Mouse (Mus musculus) limb, embryonic 11.5 days (tissue): ENCODE data around the gene Tmem178. TPM values are rescaled to one million over a fixed set of nuclear protein-coding genes. Genes with fewer than 3 reads are reported as not detected.

ENCODE experiments used
- ATAC-seq: fragments of 200-750 bp; cut with Nextera tagmentation; 2 replicates; pipeline ENCODE4 v1.8.0; 2017; ENCODE audit warnings: low read depth; ENCODE audit not compliant: insufficient number of reproducible peaks, low FRiP score, low TSS enrichment
- DNase-seq: peaks from one replicate; pipeline ENCODE4 v3.0.0-alpha.2; 2015; ENCODE audit warnings: low spot score
- H3K27ac ChIP-seq: fragments of 300-500 bp; sonication (generic); replicated peaks from 2 replicates; pipeline ENCODE4 v1.5.1; 2014; ENCODE audit warnings: low read depth, mild to moderate bottlenecking, low read length
- H3K27me3 ChIP-seq: fragments of 300-500 bp; sonication (generic); 2 replicates; pipeline ENCODE4 v1.6.1; 2014; ENCODE audit warnings: mild to moderate bottlenecking, low read length, mixed read lengths; ENCODE audit not compliant: control insufficient read depth, insufficient read depth
- H3K36me3 ChIP-seq: fragments of 300-500 bp; sonication (generic); 2 replicates; pipeline ENCODE4 v1.6.1; 2014; ENCODE audit warnings: mild to moderate bottlenecking, low read length, moderate library complexity, mixed read lengths; ENCODE audit not compliant: control insufficient read depth, insufficient read depth
- H3K4me1 ChIP-seq: fragments of 300-500 bp; sonication (generic); 2 replicates; pipeline ENCODE4 v1.6.1; 2014; ENCODE audit warnings: low read length, mixed read lengths; ENCODE audit not compliant: control insufficient read depth, insufficient read depth
- H3K4me2 ChIP-seq: fragments of 300-500 bp; sonication (generic); 2 replicates; pipeline ENCODE4 v1.6.1; 2014; ENCODE audit warnings: low read depth, mild to moderate bottlenecking, moderate library complexity; ENCODE audit not compliant: severe bottlenecking
- H3K4me3 ChIP-seq: fragments of 300-500 bp; sonication (generic); 2 replicates; pipeline ENCODE4 v1.5.1; 2014; ENCODE audit warnings: low read depth, low read length
- H3K9ac ChIP-seq: fragments of 300-500 bp; sonication (generic); 2 replicates; pipeline ENCODE4 v1.6.1; 2014; ENCODE audit warnings: mild to moderate bottlenecking, low read length
- H3K9me3 ChIP-seq: fragments of 300-500 bp; sonication (generic); 2 replicates; pipeline ENCODE4 v1.6.1; 2016; ENCODE audit warnings: low read length; ENCODE audit not compliant: control insufficient read depth
- WGBS: fragments of 180-500 bp; shearing (Covaris S2); extraction: QIAGEN DNeasy Blood & Tissue Kit; methylation state at CpG from one replicate; pipeline ENCODE4 v1.1.7; 2014; 5-methylcytosine and 5-hydroxymethylcytosine counted together
- polyA plus RNA-seq: library from polyadenylated mRNA; unstranded; fragments of >200 nt; fragmentation: Nextera tagmentation; extraction: Ambion mirVana; gene quantifications from 2 replicates; pipeline ENCODE4 v1.2.1, GENCODE M21; 2014

Gene Tmem178
- polyA plus RNA-seq, 1 experiment from 2014 or later, result 6.9 TPM

DNA sequence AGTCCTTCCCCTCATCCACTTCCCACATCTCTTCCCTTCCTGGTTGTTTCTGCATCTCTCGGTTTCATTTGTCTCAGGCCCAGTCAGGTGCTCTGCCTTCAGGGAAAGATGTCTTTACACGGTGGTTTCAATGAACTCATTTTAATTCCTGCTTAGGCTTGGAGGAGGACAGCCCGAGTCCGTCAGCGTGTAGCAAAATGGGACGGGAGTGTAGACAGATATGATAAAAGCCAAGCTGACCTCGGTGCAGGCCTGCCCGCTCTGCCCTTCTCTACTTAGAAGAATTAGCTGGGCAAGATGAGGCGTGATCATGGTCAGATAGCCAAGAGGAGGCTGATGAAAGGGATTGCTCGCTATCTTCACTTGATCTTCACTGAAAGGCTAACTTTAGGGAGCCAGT lies 26.3 kb downstream of the Tmem178 start:
- Histone ChIP-seq H3K4me2 (no peak overlapping the region), H3K4me1 (no peaks in the 10 kb centered on the region), H3K9me3 (no peaks in the 10 kb centered on the region), H3K36me3 (no peaks in the 10 kb centered on the region), H3K9ac (no peak overlapping the region), H3K27ac (no peak overlapping the region), H3K27me3 (no peaks in the 10 kb centered on the region), H3K4me3 (no peak overlapping the region)
- 68% methylated on average over 10 of the region's 10 CpGs for WGBS
- ATAC-seq, result no peak
- DNase-seq, result no peak

DNA sequence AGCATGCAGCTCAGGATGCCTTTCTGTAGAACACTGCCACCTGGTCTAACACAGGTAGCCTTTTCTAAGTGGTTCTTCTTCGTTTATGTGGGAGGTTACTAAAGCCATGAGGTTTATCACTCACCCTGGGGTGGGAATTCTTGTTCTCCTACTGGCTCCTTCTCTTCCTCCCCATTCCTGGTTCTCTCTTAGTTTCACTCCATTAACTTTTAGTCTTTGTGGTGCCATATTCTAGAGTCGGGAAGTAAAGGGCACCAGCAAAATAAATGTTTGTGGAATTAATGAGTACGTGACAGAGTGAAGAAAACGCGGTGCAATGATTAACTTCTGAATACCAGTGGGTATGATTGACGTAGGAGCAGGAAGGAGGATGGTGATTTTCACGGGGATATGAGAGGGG lies 28.5 kb downstream of the Tmem178 start:
- Histone ChIP-seq H3K4me2 (no peak overlapping the region), H3K27me3 (no peaks in the 10 kb centered on the region), H3K9ac (no peak overlapping the region), H3K27ac (no peak overlapping the region), H3K9me3 (no peaks in the 10 kb centered on the region), H3K36me3 (no peaks in the 10 kb centered on the region), H3K4me1 (no peaks in the 10 kb centered on the region), H3K4me3 (no peak overlapping the region)
- WGBS, result 84% methylated on average over 7 of the region's 7 CpGs
- ATAC-seq (no peak), DNase-seq (no peak)

DNA sequence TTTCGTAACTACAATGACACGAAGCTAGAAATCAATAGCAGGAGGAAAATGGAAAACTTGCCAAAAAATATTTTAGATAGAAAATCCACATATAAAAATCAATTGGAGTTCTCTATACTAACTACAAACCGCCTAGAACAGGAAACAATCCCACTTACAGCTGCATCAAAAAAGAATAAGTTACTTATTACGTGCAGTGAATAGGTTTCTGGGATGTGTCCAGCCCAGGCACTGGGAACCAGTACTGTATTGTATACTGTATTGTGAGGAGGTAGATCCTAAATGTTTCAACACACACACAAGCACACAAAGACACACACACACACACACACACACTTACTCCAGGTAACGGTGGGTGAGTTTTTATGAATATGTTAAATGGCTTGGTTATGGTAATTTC lies 32.8 kb downstream of the Tmem178 start:
- no peaks in the 10 kb centered on the region for H3K9me3 ChIP-seq
- ATAC-seq (no peak), DNase-seq (no peak)
- H3K4me1 ChIP-seq, result no peaks in the 10 kb centered on the region
- H3K27me3 ChIP-seq, result no peaks in the 10 kb centered on the region
- no peak overlapping the region for H3K9ac ChIP-seq
- H3K4me3 ChIP-seq, result no peak overlapping the region
- H3K4me2 ChIP-seq, result no peak overlapping the region
- no peaks in the 10 kb centered on the region for H3K36me3 ChIP-seq
- WGBS, result 88% methylated on average over 5 of the region's 5 CpGs
- no peak overlapping the region for H3K27ac ChIP-seq

DNA sequence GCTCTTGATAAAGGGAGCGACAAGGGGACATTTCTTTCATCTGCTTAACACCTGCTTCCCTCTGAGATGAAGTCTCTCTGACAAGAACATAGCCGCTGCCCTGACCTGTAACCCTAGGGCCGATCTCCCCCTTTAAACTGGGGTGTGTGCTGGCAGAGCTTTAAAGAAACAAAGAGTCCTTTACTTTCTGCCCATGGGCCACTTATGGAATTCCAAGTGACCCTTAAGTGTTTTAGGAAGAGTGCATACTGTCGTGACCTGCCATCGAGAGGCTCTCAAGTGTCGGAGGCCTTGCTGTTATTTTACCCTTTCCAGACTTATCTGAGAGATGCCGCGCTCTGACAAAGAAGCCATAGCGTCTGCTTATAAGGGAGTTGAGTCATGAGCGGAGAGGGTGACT lies 35.7 kb downstream of the Tmem178 start:
- H3K27me3 ChIP-seq, result no peaks in the 10 kb centered on the region
- no peaks in the 10 kb centered on the region for H3K36me3 ChIP-seq
- H3K9ac ChIP-seq, result no peak overlapping the region
- no peak for DNase-seq
- no peaks in the 10 kb centered on the region for H3K4me1 ChIP-seq
- WGBS, result 80% methylated on average over 10 of the region's 10 CpGs
- H3K4me3 ChIP-seq, result no peak overlapping the region
- H3K4me2 ChIP-seq, result no peak overlapping the region
- no peak overlapping the region for H3K27ac ChIP-seq
- no peak for ATAC-seq
- H3K9me3 ChIP-seq, result no peaks in the 10 kb centered on the region

DNA sequence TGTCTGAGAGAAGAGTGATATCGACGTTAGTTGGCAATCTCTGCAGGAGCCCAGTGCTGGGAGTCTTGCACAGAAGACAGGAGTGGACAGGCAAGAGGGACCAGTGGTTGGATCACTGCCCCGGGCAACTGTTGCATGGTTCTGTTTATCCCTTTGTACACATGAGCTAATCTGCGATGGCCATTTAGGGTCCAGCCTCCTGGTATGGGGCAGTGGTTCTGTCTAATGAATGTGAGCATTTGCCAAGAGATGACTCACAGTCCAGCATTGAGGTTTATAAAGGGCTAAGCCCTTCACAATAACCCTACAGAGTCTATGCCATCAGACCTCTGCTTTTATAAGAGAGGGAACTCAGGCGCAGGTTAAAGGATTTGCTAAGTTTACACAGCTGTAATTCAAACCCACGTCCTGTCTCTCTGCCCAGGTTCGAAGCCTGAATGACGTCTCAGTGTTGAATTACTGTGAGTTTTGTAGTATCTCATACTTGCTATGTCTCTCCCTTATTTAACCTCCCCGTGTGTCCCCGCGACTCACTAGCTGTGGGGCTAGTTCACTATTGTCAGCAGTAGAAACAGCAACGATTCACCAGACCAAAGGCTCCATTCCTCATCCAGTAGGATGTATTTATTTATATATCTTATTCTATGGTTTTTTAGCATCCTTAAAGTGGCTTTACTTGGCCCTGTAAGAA lies 37.4 kb downstream of the Tmem178 start:
- no peak overlapping the region for H3K9ac ChIP-seq
- DNase-seq (no peak), ATAC-seq (no peak)
- no peak overlapping the region for H3K27ac ChIP-seq
- H3K27me3 ChIP-seq, result no peaks in the 10 kb centered on the region
- WGBS, result 81% methylated on average over 12 of the region's 12 CpGs
- no peaks in the 10 kb centered on the region for H3K36me3 ChIP-seq
- no peaks in the 10 kb centered on the region for H3K4me1 ChIP-seq
- H3K9me3 ChIP-seq, result no peaks in the 10 kb centered on the region
- no peak overlapping the region for H3K4me3 ChIP-seq
- H3K4me2 ChIP-seq, result no peak overlapping the region

DNA sequence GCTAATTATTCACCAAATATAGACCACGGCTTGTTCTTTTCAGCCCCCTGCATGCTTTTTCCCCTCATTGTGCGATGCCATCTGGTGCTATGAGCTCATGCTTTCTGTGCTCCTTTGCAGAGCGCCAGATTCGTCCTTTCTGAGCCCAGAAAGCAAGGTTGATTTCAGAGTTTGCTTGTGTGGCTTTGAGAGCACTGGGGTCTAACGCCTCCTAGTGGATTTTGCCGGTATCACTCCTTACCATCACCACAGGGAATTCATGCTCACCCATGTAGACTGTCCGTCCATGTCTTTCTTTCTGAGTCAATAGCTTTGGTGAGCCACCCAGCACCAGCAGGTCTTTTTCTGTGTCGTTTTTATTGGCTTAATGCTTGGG lies 38.0 kb downstream of the Tmem178 start:
- no peak overlapping the region for H3K4me2 ChIP-seq
- WGBS, result 15% methylated on average over 8 of the region's 8 CpGs
- no peak overlapping the region for H3K27ac ChIP-seq
- DNase-seq, result peak; percentile 87
- no peaks in the 10 kb centered on the region for H3K4me1 ChIP-seq
- no peak for ATAC-seq
- no peaks in the 10 kb centered on the region for H3K36me3 ChIP-seq
- no peak overlapping the region for H3K4me3 ChIP-seq
- no peaks in the 10 kb centered on the region for H3K27me3 ChIP-seq
- H3K9ac ChIP-seq, result no peak overlapping the region
- no peaks in the 10 kb centered on the region for H3K9me3 ChIP-seq

DNA sequence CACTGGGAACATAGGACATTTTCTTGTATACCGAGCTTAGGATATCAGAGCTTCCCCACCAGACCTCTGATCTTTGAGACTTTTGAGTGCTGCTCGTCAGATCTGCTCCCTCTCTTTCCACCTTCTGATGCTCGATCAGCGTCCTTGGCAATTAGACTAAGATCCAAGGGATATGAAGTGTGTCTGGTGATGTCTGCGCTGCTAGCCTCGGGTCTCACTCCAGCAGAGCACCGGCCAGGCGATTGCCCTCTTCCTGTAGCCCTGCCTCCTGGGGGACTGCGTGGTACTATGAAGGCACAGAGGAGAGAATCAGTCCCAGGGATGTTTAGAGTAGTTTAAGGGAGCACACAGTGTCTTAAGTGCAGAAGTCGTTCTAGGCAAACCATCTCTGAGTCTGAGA lies 38.5 kb downstream of the Tmem178 start:
- ATAC-seq, result no peak

DNA sequence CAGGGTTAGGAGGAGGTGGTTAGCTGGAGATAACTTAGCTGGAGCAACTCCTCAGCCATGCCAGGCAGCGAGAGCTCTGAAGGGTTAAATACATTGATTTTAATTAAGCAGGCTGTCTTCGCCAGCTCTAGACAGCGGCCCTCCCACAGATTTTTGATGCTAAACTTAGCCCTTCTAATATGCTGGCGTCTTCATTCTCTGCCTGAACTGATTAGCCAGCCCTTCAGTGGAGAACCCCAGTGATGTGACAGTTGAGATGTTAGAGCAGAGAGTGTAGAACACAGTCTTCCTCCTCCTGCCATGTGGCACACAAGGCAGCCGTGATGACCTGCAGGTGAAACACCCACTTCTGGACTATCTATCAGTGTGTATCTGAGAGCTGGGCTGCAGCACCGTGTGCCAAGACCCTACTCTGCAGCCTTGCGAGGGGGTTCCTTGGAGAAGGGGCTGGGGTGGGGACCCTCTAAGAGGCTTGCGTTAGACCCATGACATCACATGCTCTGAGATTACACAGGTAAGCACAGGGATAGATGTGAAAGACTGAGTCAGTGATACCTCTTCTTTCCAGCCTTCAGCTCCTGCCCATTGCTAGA lies 47.2 kb downstream of the Tmem178 start:
- Histone ChIP-seq H3K4me2 (no peak overlapping the region), H3K4me3 (no peak overlapping the region), H3K27me3 (no peaks in the 10 kb centered on the region), H3K9me3 (no peaks in the 10 kb centered on the region), H3K27ac (no peak overlapping the region), H3K4me1 (no peaks in the 10 kb centered on the region), H3K36me3 (no peaks in the 10 kb centered on the region), H3K9ac (no peak overlapping the region)
- no peak for ATAC-seq
- 72% methylated on average over 8 of the region's 8 CpGs for WGBS
- DNase-seq, result no peak

More for the DNA sequence above, 38.5 kb downstream of the Tmem178 start:
- DNase-seq, result no peak
- no peak overlapping the region for H3K9ac ChIP-seq
- no peak overlapping the region for H3K27ac ChIP-seq
- WGBS, result 74% methylated on average over 10 of the region's 10 CpGs
- no peaks in the 10 kb centered on the region for H3K36me3 ChIP-seq
- no peaks in the 10 kb centered on the region for H3K9me3 ChIP-seq
- no peaks in the 10 kb centered on the region for H3K4me1 ChIP-seq
- no peak overlapping the region for H3K4me3 ChIP-seq
- no peaks in the 10 kb centered on the region for H3K27me3 ChIP-seq
- no peak overlapping the region for H3K4me2 ChIP-seq

DNA sequence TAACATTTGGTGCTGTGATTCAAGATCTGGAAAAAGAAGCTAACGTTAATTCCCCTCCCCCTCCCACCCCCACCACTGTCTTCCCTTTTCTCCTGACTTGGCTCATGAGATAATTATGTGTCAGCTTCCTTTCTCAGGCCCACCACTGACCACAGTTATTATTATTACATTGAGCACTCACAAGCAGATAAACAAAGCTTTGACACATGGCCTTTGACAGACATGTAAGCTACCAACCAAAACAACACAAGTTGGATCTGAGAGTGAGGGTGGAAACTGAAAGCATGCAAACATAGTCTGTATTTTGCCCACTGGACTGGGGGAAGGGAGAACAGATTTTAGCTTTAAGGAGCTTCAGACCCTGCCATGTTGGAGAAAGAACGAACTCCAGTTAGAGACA lies 52.8 kb downstream of the Tmem178 start:
- H3K9me3 ChIP-seq, result no peaks in the 10 kb centered on the region
- DNase-seq (no peak), ATAC-seq (no peak)
- H3K36me3 ChIP-seq, result no peaks in the 10 kb centered on the region
- H3K4me2 ChIP-seq, result no peak overlapping the region
- no peak overlapping the region for H3K9ac ChIP-seq
- no peaks in the 10 kb centered on the region for H3K27me3 ChIP-seq
- no peaks in the 10 kb centered on the region for H3K4me1 ChIP-seq
- no peak overlapping the region for H3K27ac ChIP-seq
- H3K4me3 ChIP-seq, result no peak overlapping the region
- WGBS, result 87% methylated on average over 2 of the region's 2 CpGs
